Mouse (Mus musculus) R1 (cell line): ENCODE results near the gene Gm12394.
"Not testable (repeated sequence)": the region's sequence is repeated elsewhere in the genome, so short reads cannot be mapped to it uniquely, and the experiment has no call there.

Source experiments
- DNase-seq: peaks from one replicate; pipeline ENCODE4 v3.0.0-alpha.2; 2018; ENCODE audit warnings: low read depth, low spot score

Gm12394 gene

DNA sequence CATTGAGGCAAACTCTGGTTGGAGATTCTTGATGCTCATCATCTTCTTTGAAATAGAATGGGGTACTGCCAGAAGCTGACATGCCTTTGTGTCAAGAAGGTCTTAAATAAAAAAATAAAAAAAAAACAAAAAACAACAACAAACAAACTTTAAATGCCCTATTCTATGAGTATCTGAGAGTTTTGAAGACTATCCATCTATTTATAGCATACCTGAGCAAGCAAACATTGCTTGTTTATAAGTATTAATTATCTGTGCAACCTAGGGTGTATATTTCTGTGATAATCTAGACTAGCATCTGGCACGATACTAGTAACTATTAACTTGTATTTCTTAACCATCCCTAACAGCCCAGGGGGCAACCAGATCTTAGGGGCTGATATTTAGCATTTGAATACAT is at the start of gene Gm12394:
TSS of gene Gm12394 (minus strand) at position 101 of the 400 bp plus-strand sequence.
- DNase-seq = not testable (repeated sequence)

DNA sequence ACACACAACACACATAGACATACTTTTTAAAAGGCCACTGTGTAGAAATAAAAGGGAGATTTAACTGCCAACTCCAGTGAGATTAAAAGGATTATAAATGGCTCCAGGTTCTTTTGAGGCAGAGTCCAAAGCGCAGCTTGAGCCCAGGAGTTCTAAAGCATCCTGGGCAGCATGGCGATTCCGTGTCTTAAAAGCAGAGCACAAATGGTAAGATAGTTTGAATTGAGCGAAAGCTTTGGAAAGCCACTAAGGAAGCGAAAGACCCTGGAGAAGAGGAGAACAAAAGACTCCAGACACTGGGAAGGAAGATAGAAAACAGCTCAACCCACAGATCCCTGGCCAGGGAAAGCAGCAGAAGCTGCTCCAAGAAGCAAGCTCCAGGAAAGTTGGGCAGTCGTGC is 48.4 kb upstream of the Gm12394 start:
- DNase-seq = no peak

DNA sequence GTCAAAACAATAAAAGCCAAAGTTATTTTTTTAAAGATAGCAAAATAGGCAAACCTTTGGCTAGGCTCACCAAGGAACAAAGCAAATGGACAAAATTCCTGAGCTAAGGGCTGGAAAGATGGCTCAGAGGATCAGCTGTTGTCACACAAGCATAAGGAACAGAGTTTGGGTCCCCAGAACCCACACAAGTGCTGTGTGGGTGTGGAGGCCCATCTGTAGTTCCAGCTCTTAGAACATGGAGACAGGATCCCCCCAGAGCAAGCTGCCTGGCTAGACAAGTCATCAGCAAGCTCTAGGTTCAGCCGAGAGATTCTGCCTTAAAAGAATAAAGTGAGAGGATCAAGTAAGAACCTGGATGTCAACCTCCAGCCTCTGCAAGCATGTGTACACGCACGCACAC is 48.0 kb upstream of the Gm12394 start:
- DNase-seq = no peak

DNA sequence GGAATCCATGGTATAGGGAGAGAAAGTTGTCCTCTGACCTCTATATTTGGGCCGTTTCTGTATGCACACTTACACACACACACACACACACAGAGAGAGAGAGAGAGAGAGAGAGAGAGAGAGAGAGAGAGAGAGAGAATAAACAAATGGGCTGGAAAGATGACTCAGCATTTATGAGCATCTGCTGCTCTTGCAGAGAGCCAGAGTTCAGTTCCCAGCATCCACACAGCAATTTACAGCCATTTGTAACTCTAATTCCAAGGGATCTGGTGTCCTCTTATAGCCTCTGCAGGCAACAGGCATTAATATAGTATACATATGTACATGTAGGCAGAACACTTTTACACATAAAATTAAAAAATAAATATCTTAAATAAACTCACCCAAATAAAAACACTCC is 47.4 kb upstream of the Gm12394 start:
- DNase-seq = no peak

DNA sequence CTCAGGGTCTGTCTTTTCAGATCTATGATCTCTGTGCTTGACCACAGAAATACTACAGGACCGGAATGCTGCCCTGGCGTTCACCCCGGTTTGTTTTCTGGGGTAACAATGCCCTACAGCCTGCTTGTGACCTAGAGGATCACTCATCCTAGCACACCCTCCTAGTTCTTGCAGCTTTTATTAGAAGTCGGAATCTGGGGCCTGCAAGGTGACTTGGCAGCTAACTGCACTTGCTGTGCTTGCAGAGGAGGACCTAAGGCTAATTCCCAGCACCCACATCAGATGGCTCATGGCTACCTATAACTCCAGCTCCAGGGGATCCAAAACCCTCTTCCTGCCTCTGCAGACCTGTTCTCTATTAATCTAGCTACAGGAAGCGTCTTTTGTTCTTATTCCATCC is 46.2 kb upstream of the Gm12394 start:
- DNase-seq = no peak

DNA sequence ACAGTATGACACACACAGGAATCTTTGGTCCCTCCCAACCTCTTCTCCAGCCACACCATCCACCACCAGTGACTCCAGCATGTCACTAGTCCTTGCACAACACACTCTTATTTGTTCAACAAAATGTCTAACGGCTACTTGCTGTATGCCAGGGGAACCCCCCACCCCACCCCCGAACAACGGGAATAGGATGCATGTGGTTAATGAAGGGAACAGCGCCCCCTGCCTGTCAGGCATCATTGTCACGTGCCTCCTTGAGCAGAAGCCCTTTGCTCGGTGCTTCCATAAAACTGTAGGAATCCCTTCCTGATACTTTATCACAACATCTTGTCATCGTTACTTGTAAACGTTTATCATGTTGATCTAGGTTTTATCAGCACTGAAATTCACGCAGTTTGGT is 45.6 kb upstream of the Gm12394 start:
- peak; percentile 72 for DNase-seq

DNA sequence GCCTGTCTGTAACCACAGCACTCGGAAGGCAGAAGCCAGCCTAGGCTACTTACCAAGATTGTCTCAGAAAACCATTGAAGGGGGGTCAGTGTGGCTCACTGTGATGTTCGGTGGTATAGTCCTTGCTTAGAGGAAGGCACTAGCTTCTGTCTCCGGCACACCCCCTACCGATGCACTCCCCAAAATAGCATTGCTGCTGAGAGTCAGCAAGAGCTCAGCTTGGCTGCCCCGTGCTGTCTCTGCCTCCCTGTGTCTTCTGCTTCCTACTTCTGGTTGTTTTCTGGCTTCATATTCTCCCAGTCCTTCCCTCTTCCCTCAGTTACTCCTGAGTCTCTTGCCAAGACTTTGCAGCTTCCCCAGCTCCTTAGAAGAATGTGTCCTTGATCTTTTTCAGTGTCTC is 44.3 kb upstream of the Gm12394 start:
- DNase-seq = no peak

DNA sequence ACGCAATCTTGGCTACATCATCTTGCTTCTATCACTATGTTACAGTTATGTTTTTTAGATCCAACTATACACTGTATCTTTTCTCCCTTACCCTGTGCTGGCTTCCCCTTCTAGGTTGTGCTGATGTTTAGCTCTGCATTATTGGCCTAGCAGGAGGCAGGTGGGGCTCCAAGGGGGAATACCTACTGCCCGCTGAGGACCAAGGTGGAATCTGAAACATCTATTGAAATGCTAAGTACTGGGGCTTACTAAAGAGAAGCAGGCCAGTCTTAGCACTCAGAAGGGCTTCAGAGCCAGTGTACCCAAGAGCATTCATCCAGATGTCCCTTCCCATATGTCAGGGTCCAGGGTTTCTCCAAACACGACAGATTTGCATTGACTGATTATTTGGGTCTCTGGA is 42.3 kb upstream of the Gm12394 start:
- peak; percentile 80 for DNase-seq

DNA sequence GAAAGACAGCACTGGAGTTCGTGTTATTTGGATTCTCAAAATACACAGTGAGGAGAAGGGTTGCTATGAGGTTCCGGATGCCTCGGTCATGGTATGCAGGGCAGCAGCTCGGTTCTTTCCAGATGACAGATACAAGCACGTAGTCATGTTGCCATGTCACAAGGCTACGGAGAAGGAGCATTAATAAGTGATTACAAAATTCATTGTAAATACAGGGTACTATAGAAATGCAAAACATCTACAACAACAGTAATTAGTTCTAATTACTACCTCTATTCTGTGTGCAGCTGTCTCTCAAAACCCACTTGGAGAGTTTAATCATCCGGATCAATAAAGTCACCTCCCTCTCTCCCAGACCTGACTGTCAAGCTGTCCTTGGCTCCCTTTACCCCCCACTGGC is 38.5 kb upstream of the Gm12394 start:
- DNase-seq = no peak

DNA sequence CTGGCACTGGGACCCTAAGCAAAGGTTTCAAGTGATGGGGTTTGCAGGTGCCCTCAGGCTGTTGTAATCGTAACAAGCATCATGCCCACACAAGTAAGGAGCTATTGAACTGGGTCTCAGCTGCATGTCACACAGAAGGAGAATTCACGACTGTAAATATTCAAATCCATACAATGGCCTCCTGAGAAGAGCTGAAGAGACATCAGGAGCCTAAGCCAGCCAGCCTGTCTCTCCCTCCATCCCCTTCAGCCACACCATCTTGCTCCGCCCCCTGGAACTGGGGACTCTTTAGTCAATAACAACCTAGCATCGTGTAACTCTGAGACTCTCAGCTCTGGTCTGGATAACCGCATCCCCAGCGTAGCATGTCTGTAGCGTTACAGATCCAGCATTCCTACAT is 34.6 kb upstream of the Gm12394 start:
- no peak for DNase-seq

DNA sequence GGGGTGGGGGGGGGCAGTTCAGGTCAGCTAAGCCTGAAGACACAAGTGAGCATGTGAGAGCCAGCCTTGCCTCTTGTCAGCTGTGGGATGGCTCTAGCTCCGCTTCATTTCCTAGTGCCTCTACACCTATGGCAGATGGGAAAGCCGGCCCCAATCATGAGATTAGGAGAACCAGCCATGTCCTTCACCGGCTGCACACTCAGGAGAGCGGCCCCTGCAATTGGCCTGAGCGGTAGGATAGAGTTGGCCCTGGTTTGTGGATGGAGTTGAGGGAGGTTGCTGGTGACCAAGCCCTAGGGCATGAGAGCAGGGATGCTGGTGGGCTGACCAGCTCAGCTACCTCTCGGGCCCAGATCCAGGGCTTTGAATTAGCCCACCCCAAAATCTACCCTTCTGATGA is 32.2 kb upstream of the Gm12394 start:
- no peak for DNase-seq

DNA sequence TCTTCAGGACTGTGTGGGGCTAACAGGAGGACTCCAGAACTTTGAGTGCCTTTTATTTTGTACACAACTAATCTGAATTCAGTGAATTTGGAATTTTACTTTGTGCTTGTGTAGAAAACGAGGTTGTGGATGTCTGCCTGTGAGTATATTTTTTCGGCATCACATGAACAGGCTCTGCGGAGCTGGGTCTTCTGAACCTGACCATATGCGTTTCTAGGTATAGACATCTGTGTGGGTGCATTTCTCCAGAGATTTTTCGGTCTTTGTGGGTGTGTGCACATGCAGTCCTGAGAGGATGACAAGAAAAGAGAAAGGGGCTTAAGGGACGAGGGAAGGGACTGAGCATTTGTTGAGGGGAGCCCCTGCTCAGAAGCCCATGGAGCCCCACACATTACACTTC is 30.4 kb upstream of the Gm12394 start:
- DNase-seq = no peak

DNA sequence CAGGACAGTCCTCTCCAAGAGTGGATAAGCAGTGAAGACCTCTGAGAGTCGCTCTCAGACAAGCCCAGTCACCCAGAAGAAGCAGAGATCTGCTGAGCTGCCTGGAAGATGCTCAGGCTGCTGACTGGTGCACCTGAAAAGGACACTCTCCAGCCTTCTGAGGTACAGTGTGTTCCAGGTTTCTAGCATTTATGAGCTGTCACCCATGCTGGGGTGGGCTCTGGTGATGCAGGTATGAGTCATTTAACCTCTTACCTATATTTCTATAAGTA is 24.0 kb upstream of the Gm12394 start:
- DNase-seq = no peak

DNA sequence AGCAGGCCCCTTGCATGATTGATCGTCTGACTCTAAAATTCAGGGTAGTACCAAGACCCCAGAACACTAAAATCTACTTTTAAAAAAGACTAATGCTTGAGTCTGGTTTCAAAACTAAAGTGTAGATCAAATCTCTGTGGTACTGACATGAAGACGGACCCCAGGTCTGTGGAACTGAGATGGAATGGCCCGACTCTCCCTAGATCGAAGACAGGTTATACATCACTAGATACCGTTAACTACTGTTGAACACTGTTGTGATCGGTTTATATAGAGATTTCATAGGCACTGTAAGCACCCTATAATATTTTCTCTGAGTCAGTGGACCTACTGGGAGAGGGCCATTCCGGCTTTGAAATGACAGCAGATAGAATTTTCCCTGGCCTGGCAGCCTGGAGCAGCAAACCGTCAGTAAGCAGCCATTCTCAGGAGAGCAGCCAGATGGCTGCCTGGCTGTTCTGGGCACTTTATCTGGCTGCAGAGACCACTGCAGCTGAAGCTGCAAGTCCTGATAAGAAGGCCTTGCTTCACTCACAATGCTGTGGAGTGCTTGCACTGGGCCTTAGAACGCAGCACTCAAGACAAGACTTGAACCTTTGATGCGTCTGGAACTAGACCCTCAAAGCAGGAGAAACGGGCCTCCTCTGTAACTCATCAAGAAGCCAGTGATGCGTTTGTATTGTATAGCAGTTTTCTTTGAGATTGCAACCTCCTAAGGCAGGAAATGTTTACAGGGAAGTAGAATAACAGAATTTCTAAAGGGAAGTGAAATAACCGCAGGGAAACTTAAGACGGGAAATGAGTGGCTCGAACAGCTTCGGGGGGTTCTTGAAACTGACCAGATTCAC is 23.5 kb upstream of the Gm12394 start:
- no peak for DNase-seq

DNA sequence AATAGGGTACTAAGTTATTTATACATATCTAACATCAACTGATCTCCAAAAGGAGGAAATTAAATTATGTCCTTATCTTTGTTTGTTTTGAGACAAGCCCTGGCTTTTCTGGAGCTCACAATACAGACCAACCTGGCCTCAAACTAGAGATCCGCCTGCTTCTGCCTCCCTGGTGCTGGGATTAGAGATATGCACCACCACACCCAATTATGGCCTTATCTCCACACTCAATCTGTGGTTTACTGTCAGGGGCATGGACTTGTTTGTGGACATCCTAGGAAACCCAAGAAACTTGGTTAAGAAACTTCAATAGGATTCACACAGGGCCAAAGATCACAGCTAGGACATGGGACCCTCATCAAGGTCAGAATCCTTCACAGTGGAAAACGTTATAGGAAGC is 21.1 kb upstream of the Gm12394 start:
- no peak for DNase-seq

DNA sequence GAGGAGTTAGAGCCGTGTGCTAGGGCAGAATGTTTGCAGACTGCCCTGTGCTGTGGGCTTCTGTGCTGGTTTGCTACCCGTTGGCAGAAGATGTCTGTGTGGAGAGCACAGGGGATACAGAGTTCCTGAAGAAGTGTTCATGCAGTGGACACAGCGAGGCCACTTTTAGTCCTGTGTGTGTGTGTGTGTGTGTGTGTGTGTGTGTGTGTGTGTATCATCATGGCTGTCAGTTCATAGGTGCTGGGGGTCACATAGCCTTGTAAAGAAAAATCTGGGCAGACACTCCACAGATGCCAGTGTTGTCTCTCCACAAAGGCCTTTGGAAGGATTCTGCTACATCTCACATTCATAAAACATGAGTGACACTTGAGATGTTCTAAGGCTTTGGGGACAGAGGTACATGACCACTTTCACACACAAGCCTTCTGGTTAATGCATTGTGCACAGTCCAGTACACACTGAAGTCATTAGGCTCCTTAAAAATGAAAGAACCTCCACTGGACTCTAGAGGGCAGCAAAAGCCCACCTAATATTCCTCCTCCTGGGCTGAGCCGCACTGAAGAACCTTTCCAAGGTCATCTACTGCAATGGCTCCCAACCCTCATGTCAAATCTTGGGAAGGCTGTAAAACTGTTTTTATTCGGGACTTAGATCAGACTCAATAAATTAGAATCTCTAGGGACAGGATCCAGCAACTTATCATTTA is 20.2 kb upstream of the Gm12394 start:
- peak; percentile 74 for DNase-seq

DNA sequence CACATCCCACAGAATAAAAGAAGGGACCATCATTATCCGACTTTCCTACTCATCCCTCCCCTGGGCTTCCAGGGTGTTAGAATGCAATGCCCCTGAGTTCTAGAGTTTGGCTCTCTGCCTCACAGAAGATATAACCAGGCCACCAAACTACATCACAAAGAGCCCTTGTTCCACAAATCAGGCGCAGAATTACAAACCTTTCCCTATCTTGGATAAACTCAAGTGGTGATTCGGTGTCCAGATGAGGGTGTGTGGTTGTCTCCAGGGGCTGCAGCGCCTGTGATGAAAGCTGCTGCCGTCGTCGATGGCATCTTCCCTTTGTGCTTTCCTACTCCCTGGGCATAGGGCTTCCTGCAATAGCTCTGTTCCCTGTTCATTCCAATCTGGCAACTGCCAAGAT is 17.6 kb upstream of the Gm12394 start, which contains the start of gene Fam205c:
TSS of gene Fam205c (minus strand) at position 101 of the 400 bp plus-strand sequence.
- DNase-seq = no peak

DNA sequence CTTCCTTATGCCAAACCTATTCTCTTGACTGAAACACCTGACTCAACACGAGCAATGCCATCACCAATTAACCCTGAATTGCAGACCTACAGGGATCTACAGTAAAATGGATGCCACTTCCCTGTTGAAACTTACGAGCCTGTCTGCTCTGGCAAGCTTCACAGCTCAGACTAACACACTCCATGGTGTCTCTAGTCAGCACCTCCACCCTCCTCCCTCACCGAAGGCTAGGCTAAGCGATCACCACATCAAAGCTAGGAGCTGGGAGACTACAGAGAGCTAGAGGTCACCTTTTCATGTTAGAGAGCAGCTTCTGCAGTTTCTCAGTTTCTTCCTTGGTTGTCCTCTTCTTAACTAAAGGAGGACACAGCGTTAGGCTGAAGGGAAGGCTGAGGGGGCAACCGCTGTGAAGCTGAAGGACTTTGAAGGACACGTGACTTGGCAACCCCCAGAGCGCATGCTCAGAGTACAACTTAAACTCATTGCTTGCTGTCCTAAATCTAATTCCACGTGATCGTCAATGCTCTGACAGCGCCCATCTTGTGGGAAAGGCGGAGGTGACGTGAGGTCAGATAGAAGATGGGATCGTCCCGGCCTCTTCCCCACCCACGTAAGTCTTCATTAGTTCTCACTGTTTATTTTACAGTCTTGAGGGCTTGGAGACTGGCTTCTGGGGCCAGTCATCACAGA is 16.3 kb upstream of the Gm12394 start:
- peak; percentile 52 for DNase-seq

DNA sequence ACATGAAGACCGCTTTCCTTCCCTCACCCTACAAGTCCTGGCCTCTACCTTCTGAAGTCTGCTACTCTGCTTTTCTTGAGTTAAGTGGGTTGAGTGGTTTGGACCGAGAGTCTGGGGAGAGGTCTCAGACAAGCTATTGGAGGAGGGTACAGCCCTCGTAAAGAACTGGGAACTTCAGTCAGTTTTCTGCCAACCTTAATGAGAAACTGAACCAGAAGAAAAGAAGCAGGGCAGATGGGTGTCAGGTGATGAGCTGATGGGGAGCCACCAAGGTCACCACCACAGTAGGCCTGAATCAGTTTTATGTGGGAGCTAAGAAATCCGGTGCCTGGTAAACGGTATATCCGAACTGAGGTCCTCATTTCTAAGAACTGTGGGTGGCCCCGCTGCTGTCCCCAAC is 15.6 kb upstream of the Gm12394 start:
- DNase-seq = no peak

DNA sequence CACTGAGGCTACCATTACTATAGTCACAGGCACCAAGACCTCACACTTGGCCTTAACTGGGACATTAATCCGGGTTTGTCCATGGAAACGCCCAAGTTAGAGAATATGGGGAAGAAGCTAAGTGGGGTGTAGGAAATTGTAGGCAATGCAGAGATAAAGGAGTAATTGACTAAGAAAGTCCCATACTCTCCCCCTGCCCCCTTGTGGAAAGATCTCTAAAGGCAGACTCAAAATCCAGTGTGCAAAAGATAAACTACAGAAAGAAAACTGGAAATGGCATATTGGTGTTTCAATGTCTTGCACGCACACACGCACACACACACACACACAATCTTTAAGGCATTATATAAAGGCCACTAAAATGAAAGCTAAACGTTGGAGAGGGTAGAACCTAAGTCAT is 14.2 kb upstream of the Gm12394 start:
- no peak for DNase-seq

DNA sequence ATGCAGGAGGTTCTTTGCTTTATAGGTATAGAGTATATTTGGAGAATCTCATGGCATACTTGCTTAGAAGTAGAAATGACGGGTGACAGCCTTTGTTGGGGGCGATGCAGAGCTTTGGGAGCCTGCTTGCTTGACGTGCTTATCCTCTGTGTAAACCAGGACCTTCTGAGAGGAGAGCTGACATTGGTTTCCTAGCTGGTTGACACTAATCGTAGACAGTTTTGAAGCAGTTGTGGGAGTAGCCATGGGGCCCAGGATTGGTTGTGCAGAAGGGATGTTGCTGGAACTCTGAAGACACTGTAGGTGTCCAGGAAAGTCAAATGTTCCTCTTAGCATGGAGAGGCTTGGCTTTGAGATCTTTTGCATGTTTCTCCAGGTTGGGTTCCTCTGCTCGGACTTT is 11.6 kb upstream of the Gm12394 start:
- DNase-seq = no peak

DNA sequence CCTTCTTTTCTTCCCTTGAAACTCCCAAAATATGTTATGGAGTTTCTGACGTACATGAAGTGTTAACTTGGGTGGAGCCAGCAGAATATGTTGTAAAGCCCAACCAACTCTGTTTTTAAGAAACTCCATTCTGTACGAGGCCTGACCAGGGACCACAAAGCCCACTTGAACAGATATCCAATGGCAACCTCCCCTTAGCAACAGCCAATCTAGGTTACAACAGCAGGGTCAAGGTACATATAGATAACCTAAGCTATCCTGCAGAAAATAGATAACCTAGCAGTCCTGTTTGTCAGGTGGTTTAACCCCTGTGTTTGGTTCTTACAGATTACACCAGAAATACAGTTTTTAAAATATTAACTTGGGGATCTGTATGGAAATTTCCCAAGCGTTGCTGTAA is 10.8 kb upstream of the Gm12394 start:
- no peak for DNase-seq

DNA sequence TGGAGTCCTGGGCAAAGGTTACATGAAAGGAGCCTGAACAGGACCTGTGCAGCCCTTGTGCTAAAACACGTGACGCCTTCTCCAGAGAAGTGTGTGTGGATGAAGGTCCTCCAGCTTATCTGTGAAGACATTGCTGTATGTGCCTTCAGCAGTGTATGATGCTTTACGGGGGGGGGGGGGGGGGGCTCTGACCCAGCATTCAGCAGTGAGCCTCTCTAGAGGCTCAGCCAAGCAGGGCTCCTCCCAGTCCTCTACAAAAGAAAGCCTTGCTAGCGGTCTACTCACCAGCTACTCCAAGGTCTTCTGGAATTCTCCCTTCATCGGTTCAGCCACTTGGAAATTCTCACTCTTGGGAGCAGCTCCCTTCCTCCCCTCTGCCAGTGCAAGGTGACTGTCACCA is 6.9 kb upstream of the Gm12394 start:
- not testable (repeated sequence) for DNase-seq
